ENCODE assay signal across 8 mouse cellular contexts in the genomic region with DNA sequence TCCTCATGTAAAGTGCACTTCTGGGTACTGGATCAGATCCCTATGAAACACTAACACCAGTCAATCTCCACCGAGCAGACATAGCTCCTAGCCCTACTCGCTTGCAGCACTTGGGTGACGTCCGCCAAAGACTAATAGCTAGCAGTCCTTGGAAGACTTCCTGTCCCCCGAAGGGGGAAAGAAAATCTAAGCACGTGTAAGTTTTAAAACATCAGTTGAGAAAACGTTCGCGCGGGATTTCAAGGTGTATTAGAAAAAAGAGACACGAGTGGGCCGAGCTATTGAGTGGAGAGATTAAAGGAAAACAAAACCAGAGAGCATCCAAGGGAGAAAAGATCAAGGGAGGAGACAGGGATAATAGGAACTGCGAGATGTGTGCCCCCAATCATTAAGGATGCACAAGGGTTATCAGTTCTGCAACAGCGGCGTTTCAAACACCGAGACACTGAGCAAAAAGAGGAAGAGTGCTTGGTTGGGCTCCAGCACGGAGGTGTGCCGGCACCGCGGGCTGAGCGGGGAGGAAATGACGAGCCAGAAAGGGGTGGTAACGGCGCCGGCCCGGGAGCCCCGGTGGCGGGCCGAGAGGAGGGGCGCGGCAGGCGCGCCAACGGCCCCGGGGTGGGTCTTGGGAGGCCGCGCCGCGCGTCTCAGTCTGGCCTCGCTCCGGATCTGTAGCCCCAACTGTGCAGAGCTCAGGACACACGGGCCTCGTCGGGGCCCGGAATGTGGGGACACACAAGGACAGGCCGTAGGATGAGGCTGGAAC. TPM values are rescaled to one million over a fixed set of nuclear protein-coding genes. Genes with fewer than 3 reads are reported as not detected.
DNase-seq lines count a peak whose midpoint lies in the region; ATAC-seq lines count a peak whose summit lies in the region.

No protein-coding gene starts in this region.

- peak overlapping the region; percentile 73 for H3K4me2 ChIP-seq in hindbrain, embryonic 12.5 days (replicated peaks)

- WGBS in hindbrain, embryonic 12.5 days, result under 1% methylated on average over 47 of the region's 47 CpGs

- H3K27ac ChIP-seq in hindbrain, embryonic 12.5 days, result peak overlapping the region; percentile 99

- H3K27me3 ChIP-seq in hindbrain, embryonic 12.5 days, result no peaks in the 10 kb centered on the region

- 0 out of 2 replicates have a peak, but pooled peaks cover 3% of the 10 kb centered on the region for H3K36me3 ChIP-seq in hindbrain, embryonic 12.5 days

- peak; percentile 83 for DNase-seq in Muller cell, postnatal 12 days (ENCODE audit: inconsistent ontology term)
- peak; percentile 86 for DNase-seq in cerebellum, adult 9-11 months
- DNase-seq in frontal cortex, postnatal 14 days (ENCODE audit: low spot score in 2 of 2), result peak; percentile 44 to 58
- DNase-seq in layer of hippocampus, postnatal 14 days (ENCODE audit: low spot score in 2 of 2), result peak; percentile 66 to 67
- peak; percentile 83 for DNase-seq in lung, postnatal 10 days
- peak; percentile 34 for DNase-seq in ovary, postnatal 10 days (ENCODE audit: low spot score)
- DNase-seq in thymus, postnatal 25 days, result peak; percentile 86

- peak; percentile 47 for ATAC-seq in hindbrain, embryonic 12.5 days (ENCODE audit: low FRiP score)

- H3K9ac ChIP-seq in hindbrain, embryonic 12.5 days, result peak overlapping the region; percentile 93

- H3K4me3 ChIP-seq in hindbrain, embryonic 12.5 days, result peak overlapping the region; percentile 77

- H3K4me1 ChIP-seq in hindbrain, embryonic 12.5 days, result peaks cover 27% of the 10 kb centered on the region

- no peaks in the 10 kb centered on the region for H3K9me3 ChIP-seq in hindbrain, embryonic 12.5 days (replicated peaks)

RNA-seq across cellular contexts. Expression of a gene that starts 1.0 kb away (rescaled TPM):
- 16.7 and 18.6 TPM in 2 replicates for polyA plus RNA-seq in hindbrain, embryonic 12.5 days (2016; fragmentation: Nextera tagmentation; extraction: Ambion mirVana)
- 10 to 100 TPM; 30.3 to 42.0 TPM for total RNA-seq in layer of hippocampus, postnatal 14 days (2021)

RNA-seq across cellular contexts. Expression of a gene that starts 1.1 kb away (rescaled TPM):
- polyA plus RNA-seq in hindbrain, embryonic 12.5 days (2016; fragmentation: Nextera tagmentation; extraction: Ambion mirVana), result 52.4 and 61.5 TPM in 2 replicates
- 10 to 100 TPM; 10.7 to 11.2 TPM for total RNA-seq in layer of hippocampus, postnatal 14 days (2021)

RNA-seq across cellular contexts. Expression of a gene that starts 24.0 kb away (rescaled TPM):
- polyA plus RNA-seq in hindbrain, embryonic 12.5 days (2016; fragmentation: Nextera tagmentation; extraction: Ambion mirVana), result 2.1 and 5.3 TPM in 2 replicates
- under 1 TPM; 0.30 to 0.45 TPM for total RNA-seq in layer of hippocampus, postnatal 14 days (2021)

RNA-seq across cellular contexts. Expression of a gene that starts 42.6 kb away (rescaled TPM):
- 1.9 and 2.5 TPM in 2 replicates for polyA plus RNA-seq in hindbrain, embryonic 12.5 days (2016; fragmentation: Nextera tagmentation; extraction: Ambion mirVana)
- under 1 TPM in 1 of 2 experiments, not detected in 1; 0.79 TPM for total RNA-seq in layer of hippocampus, postnatal 14 days (2021)

RNA-seq across cellular contexts. Expression of a gene that starts 46.0 kb away (rescaled TPM):
- 0.26 and 0.49 TPM in 2 replicates for polyA plus RNA-seq in hindbrain, embryonic 12.5 days (2016; fragmentation: Nextera tagmentation; extraction: Ambion mirVana)
- total RNA-seq in layer of hippocampus, postnatal 14 days (2021), result 1 to 10 TPM in 1 of 2 experiments, under 1 TPM in 1; 0.36 to 1.0 TPM

Comparison
In these comparisons a context has a peak if more than half of its experiments do, and no peak if none do; other contexts are left out.
1. Peak in every context shown above with its lines: DNase-seq, ATAC-seq, H3K4me3 ChIP-seq and H3K27ac ChIP-seq.
2. DNase-seq: peak in every context shown above with its lines; median percentile 86 in cerebellum, adult 9-11 months; 86 in thymus, postnatal 25 days; 83 in Muller cell, postnatal 12 days; 83 in lung, postnatal 10 days; 66 in layer of hippocampus, postnatal 14 days; 51 in frontal cortex, postnatal 14 days; 34 in ovary, postnatal 10 days.